Mouse (Mus musculus) testis, adult 2 months (tissue): ENCODE data around the gene Cpne8.

Experiments
- CTCF ChIP-seq: fragments of 200-500 bp; IDR thresholded peaks from 2 replicates; pipeline ENCODE4 v1.5.1; 2012; ENCODE audit warnings: low read depth, mild to moderate bottlenecking, inconsistent platforms, low read length, moderate library complexity; ENCODE audit not compliant: control insufficient read depth, insufficient read depth, insufficient replicate concordance
- POLR2A ChIP-seq: fragments of 200-500 bp; IDR thresholded peaks from 2 replicates; pipeline ENCODE4 v1.6.1; 2012; ENCODE audit warnings: low read depth, mild to moderate bottlenecking, inconsistent platforms, low read length, moderate library complexity; ENCODE audit not compliant: control insufficient read depth

GRCm38 (mm10) chr15:90603676-90604075 lies 75.6 kb downstream of the Cpne8 start:
- TF ChIP-seq CTCF = no peak
- no peak for TF ChIP-seq POLR2A
